Mouse (Mus musculus) embryonic fibroblast, embryonic 13.5 days (primary cell): ENCODE results near the gene Gm49336.

ENCODE experiments used
- CTCF ChIP-seq: IDR thresholded peaks from 2 replicates; pipeline ENCODE4 v1.5.1; 2011; ENCODE audit warnings: mild to moderate bottlenecking, control low read depth, low read length, moderate library complexity, borderline replicate concordance; ENCODE audit not compliant: insufficient read depth
- POLR2A ChIP-seq: IDR thresholded peaks from 2 replicates; pipeline ENCODE4 v1.6.1; 2011; ENCODE audit warnings: low read depth, mild to moderate bottlenecking, control low read depth, low read length, moderate library complexity

- no peak for TF ChIP-seq CTCF
- TF ChIP-seq POLR2A = no peak
Observed at GRCm38 (mm10) chr14:60273346-60273745, 22.0 kb upstream of the Gm49336 start.
